Mouse (Mus musculus) testis, adult 2 months (tissue): ENCODE data around the gene Apex1.

ENCODE experiments used
- CTCF ChIP-seq: fragments of 200-500 bp; IDR thresholded peaks from 2 replicates; pipeline ENCODE4 v1.5.1; 2012; ENCODE audit warnings: low read depth, mild to moderate bottlenecking, inconsistent platforms, low read length, moderate library complexity; ENCODE audit not compliant: control insufficient read depth, insufficient read depth, insufficient replicate concordance
- POLR2A ChIP-seq: fragments of 200-500 bp; IDR thresholded peaks from 2 replicates; pipeline ENCODE4 v1.6.1; 2012; ENCODE audit warnings: low read depth, mild to moderate bottlenecking, inconsistent platforms, low read length, moderate library complexity; ENCODE audit not compliant: control insufficient read depth

- TF ChIP-seq CTCF: no peak
- TF ChIP-seq POLR2A: no peak
Measured at GRCm38 (mm10) chr14:50908126-50908525, 16.6 kb upstream of the Apex1 start.
